Mouse (Mus musculus) hematopoietic stem cell, adult 5-6 weeks (primary cell): ENCODE measurements around the gene Spef1. TPM values are rescaled to one million over a fixed set of nuclear protein-coding genes. Genes with fewer than 3 reads are reported as not detected.
"Not testable (repeated sequence)": the region's sequence is repeated elsewhere in the genome, so short reads cannot be mapped to it uniquely, and the experiment has no call there.

ENCODE experiments used
- ATAC-seq, 2 experiments: fragments of 125-278 bp in 1 of 2; replicated peaks in 1 of 2; 2 replicates each; pipeline ENCODE4 v1.8.0; 2016 to 2017; ENCODE audit warnings: inconsistent platforms in 2 of 2, mild to moderate bottlenecking in 2 of 2, moderate number of reproducible peaks in 2 of 2, low read depth in 1 of 2, moderate TSS enrichment in 1 of 2; ENCODE audit not compliant: low FRiP score in 2 of 2, poor library complexity in 2 of 2, severe bottlenecking in 2 of 2, insufficient read depth in 1 of 2, low TSS enrichment in 1 of 2
- total RNA-seq: library from RNA; stranded (forward); fragments of 172-1452, 232-1000 nt; gene quantifications from 2 replicates; pipeline ENCODE4 v1.2.3, GENCODE M21; 2017

The Spef1 gene
- 1.8 and 4.7 TPM in 2 replicates for total RNA-seq

GRCm38 (mm10) chr2:131186771-131187601, at the start of gene Spef1, which contains the start of gene Cdc25b:
TSS of gene Spef1 (minus strand) at chr2:131187282.
TSS of gene Cdc25b (plus strand) at chr2:131186949.
- ATAC-seq: peak; percentile 88 to 97

DNA sequence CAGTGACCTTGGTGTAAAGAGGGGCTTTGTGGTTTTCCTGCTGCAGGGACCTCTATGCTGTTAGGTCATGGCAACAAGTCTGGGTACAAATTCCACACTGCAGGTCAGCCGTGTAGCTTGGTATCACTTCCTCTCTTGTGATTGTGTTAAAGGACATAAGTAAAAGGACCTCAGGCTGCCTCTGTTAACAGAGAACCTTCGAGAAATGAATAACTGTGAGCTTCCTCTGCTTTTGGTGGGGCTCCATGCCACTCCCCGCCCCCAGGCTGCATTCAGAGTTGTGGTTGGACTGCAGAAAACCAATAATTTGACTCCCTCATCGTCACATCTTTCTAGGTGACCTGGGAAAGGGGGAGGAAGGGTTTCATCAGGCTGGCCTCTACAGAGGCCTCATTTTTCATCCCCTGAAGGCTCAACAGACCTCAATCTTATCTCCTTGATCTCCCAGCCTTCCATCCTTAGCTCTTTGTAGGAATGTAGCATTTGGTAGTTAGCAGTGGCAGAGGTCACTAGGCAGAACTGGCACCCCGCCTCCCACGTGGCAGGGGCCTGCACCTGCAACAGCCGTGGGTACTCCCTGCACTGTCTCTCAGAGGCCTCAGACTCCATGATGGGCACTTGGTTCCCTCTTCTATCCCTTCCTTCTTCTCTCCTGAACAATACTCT, 48.0 kb upstream of the Spef1 start:
- ATAC-seq: no peak

- ATAC-seq: peak in 1 of 2 experiments; percentile 11; a peak in 1 of 4 replicates
Observed at GRCm38 (mm10) chr2:131234127-131234650, 47.1 kb upstream of the Spef1 start.

DNA sequence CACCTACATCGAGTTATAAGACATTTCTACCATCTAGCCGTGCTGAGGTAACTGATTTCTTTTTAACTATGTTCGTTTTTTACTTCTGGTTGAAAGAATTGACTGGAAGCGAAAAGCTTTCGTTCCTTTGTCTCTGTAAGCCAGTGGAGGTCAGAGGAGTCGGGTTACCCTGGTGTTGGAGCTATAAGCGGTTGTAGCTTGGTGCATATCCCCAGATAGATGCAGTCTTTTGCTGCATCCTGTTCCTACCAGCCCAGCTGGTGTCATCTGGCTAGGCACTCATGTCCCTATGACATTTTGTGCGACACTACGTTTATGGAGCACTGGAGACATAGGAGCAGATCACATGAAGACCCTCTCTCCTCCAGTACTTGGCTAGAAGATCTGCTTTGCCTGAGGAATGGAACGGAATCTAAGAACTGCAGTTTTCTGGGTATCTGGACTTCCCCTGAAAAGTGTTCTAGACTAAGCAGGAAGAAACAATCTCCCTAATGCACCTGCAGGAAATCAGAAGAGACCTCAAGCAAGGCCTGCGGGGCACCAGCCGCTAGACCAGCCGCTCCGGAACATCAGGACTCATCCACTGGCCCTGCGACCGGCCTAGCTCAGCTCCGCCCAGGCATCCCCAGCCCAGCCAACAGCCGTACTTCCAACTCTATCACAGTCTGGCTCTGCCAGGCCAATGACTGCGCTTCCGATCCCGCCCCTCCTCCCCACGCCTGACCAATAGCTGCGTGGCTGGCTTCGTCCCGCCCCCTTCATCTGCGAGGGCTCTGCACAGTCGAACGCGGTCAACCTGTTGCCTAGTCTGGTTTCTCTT, 46.4 kb upstream of the Spef1 start, which contains the start of gene Mavs:
Gene Mavs (plus strand): TSS at position 757 of the 820 bp plus-strand sequence.
- peak; percentile 99 for ATAC-seq

- ATAC-seq: no peak
Observed at GRCm38 (mm10) chr2:131232558-131232957, 45.5 kb upstream of the Spef1 start.

DNA sequence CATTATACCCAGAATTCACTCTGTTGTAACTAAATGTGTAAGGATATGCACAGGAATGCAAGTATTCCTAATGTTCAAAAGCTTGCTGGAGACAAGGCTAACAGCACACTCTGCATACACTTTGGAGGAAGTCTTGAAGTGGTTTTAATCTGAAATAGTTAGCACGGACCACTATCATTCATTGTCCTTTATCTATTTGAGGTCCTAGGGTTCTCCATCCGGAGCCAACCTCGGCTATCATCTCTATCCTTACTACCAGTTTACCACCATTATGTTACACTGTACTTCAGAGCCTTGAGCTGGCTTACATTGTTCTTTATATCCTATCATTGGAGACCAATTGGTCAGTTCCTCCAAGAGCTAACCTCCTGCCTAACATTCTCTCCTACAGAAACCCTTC, 40.2 kb upstream of the Spef1 start:
- no peak for ATAC-seq

GRCm38 (mm10) chr2:131226669-131227068, 39.6 kb upstream of the Spef1 start:
- not testable (repeated sequence) for ATAC-seq

- no peak for ATAC-seq
Observed at GRCm38 (mm10) chr2:131225178-131225577, 38.1 kb upstream of the Spef1 start.

DNA sequence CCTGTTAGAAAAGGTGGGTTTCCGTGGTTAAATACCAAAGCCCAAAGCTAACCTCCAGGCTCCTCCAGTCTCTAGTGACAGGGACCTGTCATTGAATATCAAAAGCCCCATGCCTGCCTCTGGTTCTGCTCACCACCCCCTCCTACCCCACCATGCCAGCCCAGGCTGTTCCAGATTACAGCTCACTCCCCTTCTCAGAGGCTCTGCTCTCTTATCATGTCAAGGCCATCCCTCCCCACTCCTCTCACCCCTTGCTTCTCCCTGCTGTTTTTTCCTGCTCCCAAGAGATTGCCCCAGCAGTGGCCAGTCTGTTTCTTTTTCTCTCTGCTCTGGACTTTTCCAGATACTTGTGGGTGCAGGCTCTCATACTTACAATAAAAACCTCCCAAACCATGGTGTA, 36.5 kb upstream of the Spef1 start:
- peak; percentile 32 to 51; a peak in 1 of 4 replicates for ATAC-seq

GRCm38 (mm10) chr2:131222562-131222961, 35.5 kb upstream of the Spef1 start:
- ATAC-seq: 0 out of 4 replicates have a peak, but pooled peaks of 1 of the 2 experiments have one; percentile 27

DNA sequence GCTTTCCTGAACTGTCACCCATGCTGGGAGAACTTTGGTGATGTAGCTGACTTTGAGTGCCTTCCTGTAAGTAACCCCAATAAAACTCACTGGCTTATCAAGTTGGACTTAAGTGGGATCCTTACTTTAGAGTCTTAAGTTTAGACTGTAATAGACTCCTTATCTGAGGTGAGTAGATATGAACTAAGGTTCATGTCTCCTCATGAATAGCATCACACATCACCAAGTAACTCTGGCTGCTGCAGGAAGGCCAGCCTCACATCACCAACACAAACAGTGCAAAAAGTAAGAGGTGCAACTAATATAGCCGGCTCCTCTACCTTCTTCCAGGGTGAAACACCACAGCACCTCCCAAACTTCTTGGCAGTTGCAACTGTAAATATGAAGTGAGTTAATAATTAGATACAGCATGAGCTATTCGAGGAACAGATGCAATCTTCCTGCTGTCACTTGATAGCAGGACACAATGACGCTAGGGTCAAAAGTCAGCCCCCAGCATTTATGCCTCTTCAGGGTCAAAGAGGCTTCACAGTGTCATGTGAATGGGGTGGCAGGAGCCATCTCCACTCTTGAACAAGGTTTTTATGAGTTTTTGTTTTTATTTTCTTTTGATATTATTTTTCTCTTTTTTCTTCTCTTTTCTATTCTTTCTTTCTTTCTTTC, 34.9 kb upstream of the Spef1 start:
- no peak for ATAC-seq

- ATAC-seq: no peak
Observed at GRCm38 (mm10) chr2:131220030-131220429, 32.9 kb upstream of the Spef1 start.

- no peak for ATAC-seq
Observed at GRCm38 (mm10) chr2:131215941-131216858, 29.1 kb upstream of the Spef1 start.

GRCm38 (mm10) chr2:131213773-131214172, 26.7 kb upstream of the Spef1 start:
- no peak for ATAC-seq

DNA sequence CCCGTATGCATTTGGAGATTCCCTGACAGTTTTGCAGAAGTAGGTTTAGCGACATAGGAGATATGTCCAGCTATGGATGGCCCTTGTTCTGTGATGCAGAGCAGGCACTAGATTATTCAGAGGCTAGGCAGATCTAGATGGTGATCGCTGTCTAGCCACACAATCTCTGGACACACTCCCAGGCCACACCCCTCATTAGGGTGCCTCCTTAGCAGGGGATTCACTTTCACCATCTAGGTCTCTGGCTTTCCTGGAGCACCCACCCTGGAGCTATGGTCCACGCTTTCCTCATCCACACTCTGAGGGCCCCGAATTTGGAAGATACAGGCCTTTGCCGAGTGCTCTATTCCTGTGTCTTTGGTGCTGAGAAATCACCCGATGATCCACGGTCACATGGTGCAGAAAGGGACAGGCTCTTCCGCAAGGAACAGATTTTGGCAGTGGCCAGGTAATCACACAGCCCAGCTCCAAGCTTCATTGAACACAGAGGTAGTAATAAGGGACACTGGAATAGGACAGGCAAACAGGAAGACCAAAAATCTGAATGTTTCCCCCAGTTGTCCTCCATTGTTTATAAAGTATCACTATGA, 24.0 kb upstream of the Spef1 start:
- ATAC-seq: no peak; a peak in 1 of 4 replicates
